Mouse (Mus musculus) cerebellum, adult (tissue): ENCODE measurements at regions not wholly inside any gene's neighbourhood (a gene's known extent, or its start where the extent isn't known, plus 50 kb on each side); places are given as distances from the start of the nearest gene placed in this dataset.

Experiments
- ATAC-seq: cut with Nextera tagmentation; 2 replicates; pipeline ENCODE4 v1.9.2; 2017; ENCODE audit warnings: mild to moderate bottlenecking, moderate library complexity, mixed read lengths; ENCODE audit not compliant: insufficient number of reproducible peaks, low FRiP score, low TSS enrichment

GRCm38 (mm10) chr15:61327925-61328324 lies 405.1 kb upstream of the A1bg start:
- ATAC-seq: no peak

- ATAC-seq: no peak
Observed at GRCm38 (mm10) chr15:61322243-61322642, 399.4 kb upstream of the A1bg start.

GRCm38 (mm10) chr15:61309452-61310165 lies 386.8 kb upstream of the A1bg start:
- ATAC-seq: no peak

GRCm38 (mm10) chr15:61308936-61309335 lies 386.1 kb upstream of the A1bg start:
- ATAC-seq: no peak

- ATAC-seq: no peak
Observed at GRCm38 (mm10) chr15:61304546-61304945, 381.7 kb upstream of the A1bg start.

DNA sequence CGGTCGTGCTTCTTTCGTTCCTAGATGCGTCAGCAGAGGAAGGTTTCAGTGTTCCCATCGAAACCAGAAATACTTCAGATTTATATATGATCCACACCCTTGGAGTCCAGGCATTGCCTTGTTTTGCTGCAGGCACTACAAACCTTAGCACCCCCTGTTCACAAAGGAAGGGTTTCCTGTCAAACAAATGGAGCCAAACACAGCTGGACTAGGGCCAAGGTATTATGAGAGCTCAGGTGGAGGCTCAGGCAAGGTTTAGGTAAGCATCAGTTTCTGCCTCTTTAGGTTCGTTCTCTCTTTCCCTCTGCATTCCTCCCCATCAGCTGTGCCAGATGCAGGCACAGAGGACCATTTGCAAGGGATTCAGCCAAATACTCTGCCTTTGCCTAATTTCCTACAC lies 377.0 kb upstream of the A1bg start:
- ATAC-seq: no peak

DNA sequence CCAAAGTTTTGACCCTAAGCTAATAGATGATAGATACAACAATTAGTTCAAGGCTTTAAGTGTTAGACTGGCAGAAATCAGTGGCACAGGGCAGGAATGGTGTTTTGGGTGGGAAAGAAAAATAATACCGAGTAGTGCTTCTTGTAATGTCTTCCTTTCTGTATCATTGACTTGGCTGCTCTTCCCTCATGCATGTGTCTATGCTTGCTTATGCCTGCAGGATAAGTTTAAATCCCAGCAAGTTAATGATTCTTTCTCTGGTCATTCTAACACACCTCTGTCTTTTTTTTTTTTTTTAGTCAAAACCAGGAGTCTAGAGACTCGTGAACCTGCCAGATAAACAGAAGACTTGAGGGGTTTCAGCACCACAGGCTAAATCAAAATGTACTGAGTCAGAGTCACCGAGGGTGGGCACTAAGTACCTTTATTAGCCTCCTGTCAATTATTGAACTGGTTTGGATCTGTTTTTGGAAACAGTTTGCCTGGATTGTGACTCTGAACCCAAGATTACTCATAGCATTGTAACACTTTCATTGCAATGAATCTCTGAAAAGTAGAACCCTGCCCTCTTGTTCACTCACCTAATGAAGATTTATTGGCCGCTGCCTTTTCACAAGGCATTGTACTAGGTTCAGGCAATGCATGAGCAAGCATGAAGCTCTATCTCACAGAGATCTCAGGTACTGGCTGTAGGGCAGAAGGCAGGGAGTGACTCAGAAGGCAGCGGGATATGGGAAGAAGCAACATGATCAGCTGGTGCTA lies 374.8 kb upstream of the A1bg start:
- no peak for ATAC-seq

DNA sequence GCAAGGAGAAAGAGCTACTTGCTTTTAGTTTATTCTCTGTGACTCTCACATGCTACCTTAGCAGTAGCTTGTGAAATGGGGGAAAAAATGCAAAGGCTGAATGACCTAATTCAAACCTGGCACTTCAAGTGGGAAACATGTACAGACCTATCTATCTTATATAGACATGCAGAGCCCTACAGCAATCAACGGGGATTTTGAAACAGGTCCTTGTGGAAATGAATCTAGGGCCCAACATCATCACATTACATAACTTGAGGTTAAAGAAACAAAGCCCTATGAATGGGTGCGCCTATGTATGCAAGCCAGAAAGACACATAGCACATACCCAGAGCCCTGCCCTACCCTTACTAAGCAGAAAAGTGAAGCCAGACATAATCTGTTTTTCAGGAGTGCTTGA lies 371.8 kb upstream of the A1bg start:
- ATAC-seq: no peak

GRCm38 (mm10) chr15:61294131-61294530 lies 371.3 kb upstream of the A1bg start:
- ATAC-seq: no peak

DNA sequence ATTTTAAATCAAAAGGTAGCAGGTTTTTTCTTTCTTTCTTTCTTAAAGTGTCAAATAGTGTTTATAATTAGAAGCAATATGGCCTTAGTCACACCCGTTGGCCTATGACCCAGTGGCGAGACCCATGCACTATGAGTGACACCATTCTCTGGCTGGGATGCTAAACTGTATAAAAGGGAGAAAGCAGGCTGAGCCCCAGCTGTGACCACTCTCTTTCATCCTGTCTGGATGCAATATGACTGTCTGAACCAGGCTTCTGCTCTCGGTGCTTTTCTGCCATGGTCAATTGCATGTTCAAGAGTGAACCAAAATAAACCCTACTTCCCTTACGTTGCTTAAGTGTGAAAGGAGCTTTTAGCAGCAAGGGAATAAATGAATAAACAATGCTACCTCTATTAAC lies 346.0 kb upstream of the A1bg start:
- no peak for ATAC-seq

- ATAC-seq: no peak
Observed at GRCm38 (mm10) chr15:61259047-61259446, 336.2 kb upstream of the A1bg start.

GRCm38 (mm10) chr15:61244511-61244910 lies 321.7 kb upstream of the A1bg start:
- ATAC-seq: no peak

GRCm38 (mm10) chr15:61242161-61242681 lies 319.4 kb upstream of the A1bg start:
- no peak for ATAC-seq

DNA sequence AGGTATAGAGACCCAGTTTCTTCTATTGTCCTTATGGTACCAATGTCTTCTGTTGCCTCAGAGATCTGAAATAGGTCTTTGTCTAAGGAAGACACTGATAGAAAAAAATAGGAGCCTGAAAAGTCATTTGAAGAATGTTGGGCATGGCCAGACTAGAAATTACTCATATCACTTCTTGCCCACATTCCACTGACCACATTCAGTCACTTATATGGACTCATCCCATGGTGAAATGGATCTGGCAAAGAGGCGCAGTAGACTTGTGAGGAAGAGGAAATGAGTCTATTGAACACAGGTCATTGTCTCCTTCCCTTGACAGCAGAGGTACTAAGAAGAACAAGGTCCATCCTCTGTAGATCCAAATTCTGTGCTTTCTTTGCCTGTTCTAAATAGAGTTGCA lies 318.9 kb upstream of the A1bg start:
- no peak for ATAC-seq

GRCm38 (mm10) chr15:61240344-61240743 lies 317.5 kb upstream of the A1bg start:
- ATAC-seq: no peak

- no peak for ATAC-seq
Observed at GRCm38 (mm10) chr15:61239414-61239813, 316.6 kb upstream of the A1bg start.

- ATAC-seq: no peak
Observed at GRCm38 (mm10) chr15:61238996-61239395, 316.2 kb upstream of the A1bg start.

GRCm38 (mm10) chr15:61229579-61229978 lies 306.8 kb upstream of the A1bg start:
- ATAC-seq: no peak

DNA sequence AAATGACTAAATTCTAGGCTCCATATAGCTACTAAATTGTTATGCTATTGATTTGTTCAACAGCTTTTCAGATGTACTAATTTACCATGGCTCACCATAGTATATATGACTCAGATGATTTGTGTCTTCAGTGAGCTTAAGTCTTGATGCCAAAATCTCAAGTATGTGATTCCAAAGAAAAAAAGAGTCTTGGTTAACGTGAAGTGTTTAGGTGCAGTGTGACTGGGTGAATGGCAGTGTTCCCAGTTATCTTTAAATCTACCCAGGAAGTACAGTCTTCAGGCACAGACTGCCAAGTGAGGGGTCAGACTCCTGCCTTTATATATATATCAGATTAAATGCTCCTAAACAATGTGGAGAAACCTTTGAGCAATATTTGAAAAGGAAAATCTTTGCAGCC lies 300.1 kb upstream of the A1bg start:
- no peak for ATAC-seq

- no peak for ATAC-seq
Observed at GRCm38 (mm10) chr15:61210161-61210560, 287.3 kb upstream of the A1bg start.

DNA sequence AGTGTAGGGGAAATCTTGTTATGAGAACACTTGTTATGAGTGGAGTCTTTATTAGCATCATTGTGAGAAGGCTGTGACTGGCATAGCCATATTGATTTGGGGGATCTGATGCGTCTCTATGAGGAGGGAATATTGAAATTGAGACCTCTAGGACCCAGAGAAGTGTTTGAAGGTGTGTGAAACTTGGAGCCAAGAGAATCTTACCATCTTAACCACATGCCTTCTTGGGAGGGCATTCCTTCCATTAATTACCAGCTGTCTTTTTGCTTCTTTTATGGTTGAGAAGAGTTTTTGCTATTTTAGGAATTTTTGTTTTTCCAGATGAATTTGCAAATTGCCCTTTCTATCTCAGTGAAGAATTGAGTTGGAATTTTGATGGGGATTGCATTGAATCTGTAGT lies 267.2 kb upstream of the A1bg start:
- ATAC-seq: no peak

DNA sequence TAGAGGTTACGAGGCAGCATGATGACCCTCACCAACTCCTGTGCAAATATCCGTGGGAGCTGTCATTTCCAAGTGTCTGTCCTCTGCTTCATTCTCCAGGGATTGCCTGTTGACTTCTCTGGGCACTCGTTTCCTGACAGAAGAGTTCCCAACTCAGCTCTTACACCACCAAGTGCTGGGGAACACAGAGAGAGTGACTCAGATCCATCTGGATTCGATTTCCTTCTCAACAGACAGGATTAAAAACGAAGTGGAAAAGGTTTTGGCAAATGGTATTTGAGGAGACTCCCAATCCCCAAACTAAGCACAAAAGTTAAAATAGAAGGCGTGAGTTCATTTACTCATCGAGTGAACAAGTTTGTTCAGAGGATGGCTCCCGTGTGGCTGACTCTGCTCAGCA lies 266.7 kb upstream of the A1bg start:
- ATAC-seq: no peak
